Mouse (Mus musculus) gastrocnemius, postnatal 25 days (tissue): Measurements from ENCODE around the gene Sestd1. TPM values are rescaled to one million over a fixed set of nuclear protein-coding genes. Genes with fewer than 3 reads are reported as not detected.

Experiments used
- DNase-seq: peaks from one replicate; pipeline ENCODE4 v3.0.0; 2022
- long read RNA-seq, 2 experiments: library from polyadenylated mRNA; stranded (forward); transcript quantifications; one replicate each; pipeline ENCODE4 v2.0.0; 2021
- total RNA-seq, 2 experiments: library from RNA; stranded (reverse); gene quantifications; 1 replicate in 1 of 2; 2 replicates in 1 of 2; pipeline ENCODE4 v1.2.3; 2021

The Sestd1 gene
- 10 to 100 TPM in 1 of 2 experiments, 1 to 10 TPM in 1; 9.4 to 10.9 TPM for total RNA-seq
- long read RNA-seq, experiment 1, partial matches to known transcripts, result 3 of 7 reads
- long read RNA-seq, experiment 1, other reads (novel, unspliced or antisense), result 3 of 7 reads
- long read RNA-seq, experiment 2, partial matches to known transcripts, result 2 of 8 reads
- long read RNA-seq, experiment 2, other reads (novel, unspliced or antisense), result 4 of 8 reads

- DNase-seq, result peak; percentile 74
These were observed at the start of gene Sestd1 for GRCm38 (mm10) chr2:77280512-77281409. Gene Sestd1 (minus strand): TSS chr2:77280592.

GRCm38 (mm10) chr2:77327246-77327645 lies 46.9 kb upstream of the Sestd1 start:
- DNase-seq, result no peak

GRCm38 (mm10) chr2:77323739-77324138 lies 43.3 kb upstream of the Sestd1 start:
- DNase-seq, result no peak

GRCm38 (mm10) chr2:77323156-77323555 lies 42.8 kb upstream of the Sestd1 start:
- DNase-seq, result no peak

GRCm38 (mm10) chr2:77319196-77319595 lies 38.8 kb upstream of the Sestd1 start:
- DNase-seq, result no peak

GRCm38 (mm10) chr2:77316961-77317360 lies 36.6 kb upstream of the Sestd1 start:
- peak; percentile 86 for DNase-seq

GRCm38 (mm10) chr2:77313846-77314245 lies 33.5 kb upstream of the Sestd1 start:
- DNase-seq, result peak; percentile 36

- DNase-seq, result peak; percentile 48
These were observed 32.2 kb upstream of the Sestd1 start for GRCm38 (mm10) chr2:77312616-77313015.

GRCm38 (mm10) chr2:77309313-77309712 lies 28.9 kb upstream of the Sestd1 start:
- peak; percentile 54 for DNase-seq

- no peak for DNase-seq
These were observed 24.1 kb upstream of the Sestd1 start for GRCm38 (mm10) chr2:77304494-77304893.

GRCm38 (mm10) chr2:77303716-77304115 lies 23.3 kb upstream of the Sestd1 start:
- no peak for DNase-seq

GRCm38 (mm10) chr2:77302655-77303348 lies 22.4 kb upstream of the Sestd1 start:
- DNase-seq, result no peak

GRCm38 (mm10) chr2:77301687-77302389 lies 21.4 kb upstream of the Sestd1 start:
- DNase-seq, result no peak

GRCm38 (mm10) chr2:77289701-77290100 lies 9.3 kb upstream of the Sestd1 start:
- DNase-seq, result no peak

GRCm38 (mm10) chr2:77286755-77287154 lies 6.4 kb upstream of the Sestd1 start:
- no peak for DNase-seq

GRCm38 (mm10) chr2:77284281-77284899 lies 4.0 kb upstream of the Sestd1 start:
- no peak for DNase-seq

GRCm38 (mm10) chr2:77279861-77280511 lies 406 bp downstream of the Sestd1 start:
- no peak for DNase-seq

- DNase-seq, result no peak
These were observed 3.1 kb downstream of the Sestd1 start for GRCm38 (mm10) chr2:77277272-77277671.

GRCm38 (mm10) chr2:77275851-77276250 lies 4.5 kb downstream of the Sestd1 start:
- no peak for DNase-seq

- DNase-seq, result no peak
These were observed 5.3 kb downstream of the Sestd1 start for GRCm38 (mm10) chr2:77274976-77275641.

- no peak for DNase-seq
These were observed 7.4 kb downstream of the Sestd1 start for GRCm38 (mm10) chr2:77272953-77273352.
